Mouse (Mus musculus): Measurements from ENCODE around the gene Wfdc17.

Wfdc17 gene

GRCm38 (mm10) chr11:83703705-83704104, at the start of gene Wfdc17:
Gene Wfdc17 (plus strand): TSS chr11:83703991.
- DNase-seq (ENCODE audit: low spot score in 2 of 2) = no peak

GRCm38 (mm10) chr11:83654606-83655005, 49.2 kb upstream of the Wfdc17 start:
- DNase-seq (ENCODE audit: low spot score in 2 of 2) = no peak

GRCm38 (mm10) chr11:83657508-83657907, 46.3 kb upstream of the Wfdc17 start:
- no peak for DNase-seq (ENCODE audit: low spot score in 2 of 2)

- DNase-seq (ENCODE audit: low spot score in 2 of 2) = no peak
Measured at GRCm38 (mm10) chr11:83658797-83659196, 45.0 kb upstream of the Wfdc17 start.

GRCm38 (mm10) chr11:83662204-83662603, 41.6 kb upstream of the Wfdc17 start, which contains the start of gene Ccl4:
Gene Ccl4 (plus strand): TSS chr11:83662584.
- no peak for DNase-seq (ENCODE audit: low spot score in 2 of 2)

- no peak for DNase-seq (ENCODE audit: low spot score in 2 of 2)
Measured at GRCm38 (mm10) chr11:83663532-83663931, 40.3 kb upstream of the Wfdc17 start.

GRCm38 (mm10) chr11:83671743-83672142, 32.0 kb upstream of the Wfdc17 start:
- no peak for DNase-seq (ENCODE audit: low spot score in 2 of 2)

- no peak for DNase-seq (ENCODE audit: low spot score in 2 of 2)
Measured at GRCm38 (mm10) chr11:83675665-83676064, 28.1 kb upstream of the Wfdc17 start.

- DNase-seq (ENCODE audit: low spot score in 2 of 2) = no peak
Measured at GRCm38 (mm10) chr11:83689918-83690317, 13.9 kb upstream of the Wfdc17 start.

GRCm38 (mm10) chr11:83692008-83692407, 11.8 kb upstream of the Wfdc17 start:
- DNase-seq (ENCODE audit: low spot score in 2 of 2) = no peak

- no peak for DNase-seq (ENCODE audit: low spot score in 2 of 2)
Measured at GRCm38 (mm10) chr11:83708715-83709114, 4.9 kb downstream of the Wfdc17 start, which contains the start of gene Wfdc18. Gene Wfdc18 (plus strand): TSS chr11:83709015.

GRCm38 (mm10) chr11:83709683-83710082, 5.9 kb downstream of the Wfdc17 start:
- no peak for DNase-seq (ENCODE audit: low spot score in 2 of 2)

- no peak for DNase-seq (ENCODE audit: low spot score in 2 of 2)
Measured at GRCm38 (mm10) chr11:83712671-83713070, 8.9 kb downstream of the Wfdc17 start.

GRCm38 (mm10) chr11:83713925-83714324, 10.1 kb downstream of the Wfdc17 start:
- no peak for DNase-seq (ENCODE audit: low spot score in 2 of 2)

- no peak for DNase-seq (ENCODE audit: low spot score in 2 of 2)
Measured at GRCm38 (mm10) chr11:83717042-83717665, 13.4 kb downstream of the Wfdc17 start.

GRCm38 (mm10) chr11:83720766-83721165, 17.0 kb downstream of the Wfdc17 start:
- no peak for DNase-seq (ENCODE audit: low spot score in 2 of 2)

GRCm38 (mm10) chr11:83728757-83729432, 25.1 kb downstream of the Wfdc17 start:
- DNase-seq (ENCODE audit: low spot score in 2 of 2) = no peak

GRCm38 (mm10) chr11:83731116-83731515, 27.3 kb downstream of the Wfdc17 start:
- DNase-seq (ENCODE audit: low spot score in 2 of 2) = no peak

GRCm38 (mm10) chr11:83733071-83733640, 29.4 kb downstream of the Wfdc17 start:
- DNase-seq (ENCODE audit: low spot score in 2 of 2) = no peak

- no peak for DNase-seq (ENCODE audit: low spot score in 2 of 2)
Measured at GRCm38 (mm10) chr11:83734215-83734614, 30.4 kb downstream of the Wfdc17 start.

GRCm38 (mm10) chr11:83735881-83736280, 32.1 kb downstream of the Wfdc17 start:
- no peak for DNase-seq (ENCODE audit: low spot score in 2 of 2)

- DNase-seq (ENCODE audit: low spot score in 2 of 2) = no peak
Measured at GRCm38 (mm10) chr11:83737109-83737558, 33.3 kb downstream of the Wfdc17 start.

- DNase-seq (ENCODE audit: low spot score in 2 of 2) = peak; percentile 71 to 80
Measured at GRCm38 (mm10) chr11:83739241-83739640, 35.5 kb downstream of the Wfdc17 start.
